Mouse (Mus musculus): ENCODE data around the gene Aco1. TPM values are rescaled to one million over a fixed set of nuclear protein-coding genes. Genes with fewer than 3 reads are reported as not detected.

Gene Aco1
- polyA plus RNA-seq, 2 experiments, result 41.9 to 46.8 TPM

DNA sequence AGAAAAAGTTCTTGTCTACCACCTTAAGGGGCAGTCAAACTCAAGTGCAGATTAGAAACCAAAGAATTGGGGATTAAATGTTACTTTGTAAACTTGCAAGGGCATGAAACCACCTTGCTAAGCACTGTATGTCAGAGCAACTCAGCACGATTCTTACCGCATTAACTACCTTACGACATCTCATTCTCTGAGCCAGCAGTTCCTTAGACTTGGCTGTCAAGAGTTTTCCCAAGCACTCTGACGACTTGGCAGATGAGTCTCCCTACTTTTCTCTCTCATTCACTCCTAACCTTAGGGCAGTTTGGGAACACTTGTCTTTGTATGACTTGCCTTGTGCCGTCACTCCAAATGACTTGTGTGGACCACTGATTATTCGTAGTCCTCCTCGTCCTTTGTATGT is 7.2 kb downstream of the Aco1 start:
- ATAC-seq (ENCODE audit: low FRiP score, low read depth) (no peak), DNase-seq (ENCODE audit: low spot score) (no peak)
- H3K27me3 ChIP-seq (ENCODE audit: control insufficient read depth, insufficient read depth, low read length), result no peaks in the 10 kb centered on the region
- WGBS, result 92% methylated on average over 7 of the region's 7 CpGs
- H3K27ac ChIP-seq (replicated peaks; ENCODE audit: low read depth, low read length), result no peak overlapping the region
- H3K4me3 ChIP-seq (replicated peaks; ENCODE audit: low read length), result no peak overlapping the region
- H3K4me2 ChIP-seq (replicated peaks; ENCODE audit: low read depth, low read length, severe bottlenecking), result no peak overlapping the region
- H3K9ac ChIP-seq (ENCODE audit: low read depth, low read length, severe bottlenecking), result no peak overlapping the region
- no peak for TF ChIP-seq POLR2A (IDR thresholded peaks at IDR 0.05; ENCODE audit: borderline replicate concordance, extremely low read depth, insufficient read depth, insufficient read length)
- peaks cover under 1% of the 10 kb centered on the region; the same call in 1 of the 2 replicates for H3K4me1 ChIP-seq (ENCODE audit: control insufficient read depth, insufficient read depth, low read length)
- no peaks in the 10 kb centered on the region; the same call in 1 of the 2 replicates for H3K36me3 ChIP-seq (ENCODE audit: control insufficient read depth, insufficient read depth, low read length)
- H3K9me3 ChIP-seq (ENCODE audit: control insufficient read depth, low read length), result no peaks in the 10 kb centered on the region

DNA sequence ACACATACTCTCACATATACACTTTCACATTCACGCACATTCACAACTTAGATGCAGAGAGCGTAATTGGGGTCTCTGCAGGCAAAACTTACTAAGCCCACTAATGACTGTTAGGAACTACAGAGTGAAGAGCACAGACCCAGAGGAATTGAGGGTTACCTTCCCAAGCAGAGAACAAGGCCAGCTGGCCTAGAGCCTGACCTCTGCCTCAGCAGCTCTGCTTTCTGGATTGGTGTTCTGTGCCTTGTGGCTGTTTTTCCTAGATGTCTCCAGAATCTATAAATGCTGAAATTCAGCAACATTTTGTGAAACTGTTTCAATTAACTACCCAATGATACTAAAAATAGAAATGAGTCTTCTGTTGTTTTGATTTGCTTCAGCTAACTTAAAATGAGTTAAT is 9.9 kb downstream of the Aco1 start:
- DNase-seq (ENCODE audit: low spot score) (no peak), ATAC-seq (ENCODE audit: low FRiP score, low read depth) (no peak)
- H3K9ac ChIP-seq (ENCODE audit: low read depth, low read length, severe bottlenecking), result no peak overlapping the region
- H3K4me1 ChIP-seq (ENCODE audit: control insufficient read depth, insufficient read depth, low read length), result no peaks in the 10 kb centered on the region; the same call in 1 of the 2 replicates
- 96% methylated on average over 2 of the region's 2 CpGs for WGBS
- H3K4me3 ChIP-seq (replicated peaks; ENCODE audit: low read length), result no peak overlapping the region
- H3K27me3 ChIP-seq (ENCODE audit: control insufficient read depth, insufficient read depth, low read length), result no peaks in the 10 kb centered on the region
- no peak overlapping the region for H3K4me2 ChIP-seq (replicated peaks; ENCODE audit: low read depth, low read length, severe bottlenecking)
- H3K27ac ChIP-seq (replicated peaks; ENCODE audit: low read depth, low read length), result no peak overlapping the region
- no peaks in the 10 kb centered on the region for H3K36me3 ChIP-seq (ENCODE audit: control insufficient read depth, insufficient read depth, low read length)
- no peak for TF ChIP-seq POLR2A (IDR thresholded peaks at IDR 0.05; ENCODE audit: borderline replicate concordance, extremely low read depth, insufficient read depth, insufficient read length)
- H3K9me3 ChIP-seq (ENCODE audit: control insufficient read depth, low read length), result no peaks in the 10 kb centered on the region

DNA sequence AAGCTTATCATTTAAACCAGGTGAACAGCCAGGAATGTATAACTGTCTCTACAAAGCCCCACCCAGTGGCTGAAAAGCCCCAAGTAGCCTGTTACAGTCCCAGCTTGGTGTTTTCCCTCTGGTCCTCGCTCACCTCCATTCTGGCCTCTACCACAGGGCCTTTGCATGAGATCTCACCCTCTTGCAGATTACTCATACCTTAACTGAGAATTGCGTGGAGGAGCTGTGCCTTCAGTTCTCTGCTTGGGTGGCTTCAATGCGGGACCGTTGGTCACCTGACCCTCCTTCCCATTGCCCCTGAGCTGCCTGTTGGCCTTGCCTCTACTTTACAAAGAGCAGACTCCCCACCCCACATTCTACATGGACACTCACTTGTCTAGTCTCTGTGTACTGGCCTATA is 10.6 kb downstream of the Aco1 start:
- 88% methylated on average over 4 of the region's 4 CpGs for WGBS
- Histone ChIP-seq H3K27me3 (ENCODE audit: control insufficient read depth, insufficient read depth, low read length) (no peaks in the 10 kb centered on the region), H3K4me3 (replicated peaks; ENCODE audit: low read length) (no peak overlapping the region), H3K4me1 (ENCODE audit: control insufficient read depth, insufficient read depth, low read length) (no peaks in the 10 kb centered on the region; the same call in 1 of the 2 replicates), H3K4me2 (replicated peaks; ENCODE audit: low read depth, low read length, severe bottlenecking) (no peak overlapping the region), H3K36me3 (ENCODE audit: control insufficient read depth, insufficient read depth, low read length) (no peaks in the 10 kb centered on the region), H3K9me3 (ENCODE audit: control insufficient read depth, low read length) (no peaks in the 10 kb centered on the region), H3K27ac (replicated peaks; ENCODE audit: low read depth, low read length) (no peak overlapping the region), H3K9ac (ENCODE audit: low read depth, low read length, severe bottlenecking) (no peak overlapping the region)
- no peak for TF ChIP-seq POLR2A (IDR thresholded peaks at IDR 0.05; ENCODE audit: borderline replicate concordance, extremely low read depth, insufficient read depth, insufficient read length)
- ATAC-seq (ENCODE audit: low FRiP score, low read depth) (no peak), DNase-seq (ENCODE audit: low spot score) (no peak)

DNA sequence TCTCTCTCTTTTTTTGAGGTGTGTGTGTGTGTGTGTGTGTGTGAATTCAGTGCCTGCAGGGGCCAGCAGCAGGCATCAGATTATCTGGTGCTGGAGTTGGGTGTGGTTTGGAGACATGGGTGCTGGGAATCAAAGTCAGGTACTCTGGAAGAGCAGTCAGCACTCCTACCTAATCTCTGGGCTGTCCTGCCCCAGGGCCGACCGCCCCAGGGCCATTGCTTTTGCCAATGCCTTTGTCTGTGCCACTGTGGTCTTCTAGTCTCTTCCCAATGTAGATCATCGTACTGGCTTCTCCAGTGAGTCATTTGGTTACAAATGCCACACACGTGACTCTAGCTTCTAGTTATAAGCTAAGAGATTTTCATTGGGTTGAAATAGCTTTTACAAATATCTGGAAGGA is 11.9 kb downstream of the Aco1 start:
- Histone ChIP-seq H3K27me3 (ENCODE audit: control insufficient read depth, insufficient read depth, low read length) (no peaks in the 10 kb centered on the region), H3K36me3 (ENCODE audit: control insufficient read depth, insufficient read depth, low read length) (no peaks in the 10 kb centered on the region), H3K27ac (replicated peaks; ENCODE audit: low read depth, low read length) (no peak overlapping the region), H3K9me3 (ENCODE audit: control insufficient read depth, low read length) (no peaks in the 10 kb centered on the region), H3K4me2 (replicated peaks; ENCODE audit: low read depth, low read length, severe bottlenecking) (no peak overlapping the region), H3K4me1 (ENCODE audit: control insufficient read depth, insufficient read depth, low read length) (no peaks in the 10 kb centered on the region; the same call in 1 of the 2 replicates), H3K4me3 (replicated peaks; ENCODE audit: low read length) (no peak overlapping the region), H3K9ac (ENCODE audit: low read depth, low read length, severe bottlenecking) (no peak overlapping the region)
- ATAC-seq (ENCODE audit: low FRiP score, low read depth) (no peak), DNase-seq (ENCODE audit: low spot score) (no peak)
- TF ChIP-seq POLR2A (IDR thresholded peaks at IDR 0.05; ENCODE audit: borderline replicate concordance, extremely low read depth, insufficient read depth, insufficient read length), result no peak
- 90% methylated on average over 4 of the region's 4 CpGs for WGBS

DNA sequence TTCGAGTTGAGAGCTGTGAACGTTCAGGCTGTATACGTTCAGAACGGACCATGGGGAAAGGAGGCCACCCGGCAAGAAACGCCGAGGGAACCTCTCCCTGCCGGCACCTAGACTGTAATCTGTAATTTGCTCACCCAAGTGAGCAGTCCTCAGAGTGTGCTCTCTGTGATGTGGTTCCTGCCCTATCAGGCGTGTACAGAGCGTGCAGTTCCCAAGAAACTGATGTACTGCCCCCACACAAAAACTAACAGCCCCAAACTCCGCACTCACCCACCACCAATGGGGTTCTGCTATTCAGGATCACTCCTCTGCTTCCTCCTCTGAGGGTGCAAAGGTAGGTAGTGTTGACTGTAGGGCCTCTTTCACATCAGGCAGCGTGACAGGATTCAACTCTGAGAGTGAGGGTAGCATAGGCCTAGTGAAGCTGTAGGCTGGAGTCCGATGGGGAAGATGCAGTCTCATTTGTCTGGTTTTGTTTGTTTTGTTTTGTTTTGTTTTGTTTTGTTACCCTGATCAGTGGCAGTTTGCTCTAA is 12.7 kb downstream of the Aco1 start:
- DNase-seq (ENCODE audit: low spot score) (no peak), ATAC-seq (ENCODE audit: low FRiP score, low read depth) (no peak)
- no peak overlapping the region for H3K4me3 ChIP-seq (replicated peaks; ENCODE audit: low read length)
- TF ChIP-seq POLR2A (IDR thresholded peaks at IDR 0.05; ENCODE audit: borderline replicate concordance, extremely low read depth, insufficient read depth, insufficient read length), result no peak
- H3K36me3 ChIP-seq (ENCODE audit: control insufficient read depth, insufficient read depth, low read length), result no peaks in the 10 kb centered on the region
- whole genome bisulfite sequencing, result 87% methylated on average over 13 of the region's 13 CpGs
- no peaks in the 10 kb centered on the region; the same call in 1 of the 2 replicates for H3K4me1 ChIP-seq (ENCODE audit: control insufficient read depth, insufficient read depth, low read length)
- no peak overlapping the region for H3K4me2 ChIP-seq (replicated peaks; ENCODE audit: low read depth, low read length, severe bottlenecking)
- H3K27me3 ChIP-seq (ENCODE audit: control insufficient read depth, insufficient read depth, low read length), result no peaks in the 10 kb centered on the region
- no peak overlapping the region for H3K27ac ChIP-seq (replicated peaks; ENCODE audit: low read depth, low read length)
- H3K9ac ChIP-seq (ENCODE audit: low read depth, low read length, severe bottlenecking), result no peak overlapping the region
- no peaks in the 10 kb centered on the region for H3K9me3 ChIP-seq (ENCODE audit: control insufficient read depth, low read length)

All from limb, embryonic 14.5 days (tissue).